Mouse (Mus musculus) embryo, embryonic 10.5 days (tissue): ENCODE data around the gene Lamtor1.
A peak's percentile ranks its signal among the peaks of the same experiment; 100 is the strongest.
"Not testable (repeated sequence)": the region's sequence is repeated elsewhere in the genome, so short reads cannot be mapped to it uniquely, and the experiment has no call there.

Experiments
- DNase-seq: peaks from one replicate; pipeline ENCODE4 v3.0.0-alpha.2; 2015; ENCODE audit warnings: low spot score

Gene Lamtor1

GRCm38 (mm10) chr7:101900331-101901097 is 5.2 kb upstream of the Lamtor1 start:
- no peak for DNase-seq

- DNase-seq = no peak
These were observed 3.7 kb upstream of the Lamtor1 start for GRCm38 (mm10) chr7:101901969-101902368.

- DNase-seq = no peak
These were observed 2.9 kb upstream of the Lamtor1 start for GRCm38 (mm10) chr7:101902846-101903245.

- no peak for DNase-seq
These were observed 580 bp downstream of the Lamtor1 start, which contains the start of gene Tomt for GRCm38 (mm10) chr7:101906287-101906681. Tomt (minus strand) TSS chr7:101906359.

DNA sequence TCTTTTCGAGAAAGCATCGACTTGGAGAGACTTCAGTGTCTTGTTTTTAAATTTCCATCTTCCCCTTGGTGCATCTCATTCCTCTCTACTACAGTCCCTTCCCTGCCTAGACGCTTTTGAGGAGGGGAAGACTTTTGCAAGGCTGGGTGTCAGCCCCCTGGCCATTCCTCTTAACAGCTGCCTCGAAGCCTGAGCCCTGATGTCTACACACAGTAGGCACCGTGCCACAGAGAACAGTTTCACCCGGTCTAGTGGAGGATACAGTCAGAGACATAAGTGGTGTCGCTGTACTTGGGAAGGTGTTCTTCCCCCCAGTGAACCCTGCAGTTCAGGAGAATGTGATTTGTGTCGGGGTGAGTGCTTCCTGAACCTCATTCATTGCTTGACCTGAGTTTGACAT is 992 bp downstream of the Lamtor1 start:
- no peak for DNase-seq

- DNase-seq = no peak
These were observed 2.7 kb downstream of the Lamtor1 start for GRCm38 (mm10) chr7:101908367-101908766.

DNA sequence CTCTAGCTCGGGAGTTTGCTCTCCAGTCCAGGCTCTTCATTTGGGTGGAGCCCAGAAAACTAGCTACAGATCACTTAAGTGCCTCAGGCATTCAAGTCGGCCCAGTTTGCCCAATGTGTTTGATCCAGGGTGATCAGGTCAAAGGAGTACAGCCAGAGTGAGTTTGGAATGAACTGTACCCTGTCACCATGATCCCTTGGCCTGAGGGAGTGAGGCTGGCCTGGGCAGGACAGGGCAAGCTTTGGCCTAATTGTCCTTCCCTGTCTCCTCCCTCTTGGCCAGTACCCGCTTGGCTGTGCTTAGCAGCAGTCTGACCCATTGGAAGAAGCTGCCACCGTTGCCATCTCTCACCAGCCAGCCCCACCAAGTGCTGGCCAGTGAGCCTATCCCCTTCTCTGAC is 4.4 kb downstream of the Lamtor1 start:
- DNase-seq = no peak

DNA sequence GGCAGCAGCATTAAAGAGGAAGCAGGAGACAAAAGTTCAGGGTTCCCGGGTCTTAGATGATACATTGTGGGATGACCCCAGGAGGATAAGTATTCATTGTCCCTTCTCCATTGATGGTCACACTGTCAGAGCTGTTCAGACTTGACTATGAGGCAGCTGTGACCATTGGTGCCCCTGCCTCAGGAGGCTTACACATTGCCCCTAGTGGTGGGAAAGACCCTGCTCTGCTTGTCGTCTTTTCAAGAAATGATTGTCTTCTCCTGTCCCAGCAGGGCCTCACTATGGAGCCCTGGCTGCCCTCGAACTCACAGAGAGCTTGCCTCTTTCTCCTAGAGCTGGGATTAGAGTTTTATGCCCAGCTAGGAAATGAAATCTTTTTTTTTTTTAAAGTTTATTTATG is 6.3 kb downstream of the Lamtor1 start:
- peak; percentile 27 for DNase-seq

- peak; percentile 86 for DNase-seq
These were observed 12.4 kb downstream of the Lamtor1 start for GRCm38 (mm10) chr7:101918071-101918470.

GRCm38 (mm10) chr7:101925892-101926291 is 20.2 kb downstream of the Lamtor1 start:
- not testable (repeated sequence) for DNase-seq

DNA sequence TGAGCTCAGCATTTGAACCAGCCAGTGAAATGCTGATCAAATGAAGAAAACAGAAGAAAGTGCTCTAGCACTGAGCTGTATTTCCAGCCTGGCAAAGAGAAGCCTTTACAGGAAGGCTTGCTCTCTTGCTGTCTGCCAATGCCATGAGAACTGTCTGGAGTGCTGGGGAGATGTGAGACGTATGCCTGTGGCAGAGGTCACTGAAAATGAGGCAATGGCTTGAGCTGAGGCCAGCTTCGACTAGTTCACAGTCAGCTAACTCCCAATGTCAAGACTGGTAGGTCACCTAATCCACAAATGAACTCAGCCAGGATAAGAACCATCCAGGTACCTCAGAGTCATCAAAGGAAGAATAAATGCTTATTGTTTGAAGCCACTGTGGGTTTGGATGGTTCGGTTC is 22.4 kb downstream of the Lamtor1 start:
- DNase-seq = no peak

DNA sequence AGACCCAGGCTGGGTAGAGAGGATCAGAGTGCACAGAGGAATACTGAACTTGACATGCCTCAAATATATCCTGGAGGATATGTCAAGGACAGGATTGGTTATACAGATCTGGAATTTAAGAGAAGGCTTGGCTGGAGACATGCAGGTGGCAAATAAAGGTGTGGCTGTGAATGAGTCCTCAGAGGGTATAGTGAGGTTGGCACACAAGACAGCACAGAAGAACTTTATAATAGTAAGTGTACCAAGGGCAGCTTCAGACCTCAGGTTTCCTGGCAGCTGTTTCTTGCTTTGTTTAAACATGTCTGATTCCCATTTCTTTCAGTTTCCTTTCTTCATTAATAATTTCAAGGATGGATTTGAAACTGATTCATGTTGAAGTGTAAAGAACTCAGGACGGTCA is 26.8 kb downstream of the Lamtor1 start:
- no peak for DNase-seq

DNA sequence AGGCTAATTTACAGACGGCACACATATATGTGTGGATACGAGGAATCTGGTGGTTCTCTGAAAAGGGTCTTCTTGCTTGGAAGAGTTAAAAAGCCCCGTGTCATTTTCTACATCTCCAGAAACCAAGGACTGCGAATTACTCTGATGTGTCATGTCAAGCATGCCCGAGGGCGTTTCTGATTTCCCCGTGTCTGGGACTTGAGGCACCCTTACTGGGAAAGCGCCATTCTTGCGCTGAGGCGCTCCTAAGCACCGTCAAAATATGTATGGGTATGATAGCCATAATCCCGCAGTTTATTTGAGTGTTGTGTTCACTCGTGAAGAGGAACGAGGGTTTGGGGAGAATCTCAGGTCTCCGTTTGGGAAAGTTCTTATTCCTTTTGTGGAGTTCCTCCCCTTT is 27.6 kb downstream of the Lamtor1 start:
- DNase-seq = peak; percentile 61

GRCm38 (mm10) chr7:101933751-101934240 is 28.1 kb downstream of the Lamtor1 start, which contains the start of the genes Lrrc51 and Numa1:
Lrrc51 (minus strand) TSS chr7:101933895.
Numa1 (plus strand) TSS chr7:101934111.
- DNase-seq = peak; percentile 99

GRCm38 (mm10) chr7:101935957-101936356 is 30.3 kb downstream of the Lamtor1 start:
- DNase-seq = no peak

DNA sequence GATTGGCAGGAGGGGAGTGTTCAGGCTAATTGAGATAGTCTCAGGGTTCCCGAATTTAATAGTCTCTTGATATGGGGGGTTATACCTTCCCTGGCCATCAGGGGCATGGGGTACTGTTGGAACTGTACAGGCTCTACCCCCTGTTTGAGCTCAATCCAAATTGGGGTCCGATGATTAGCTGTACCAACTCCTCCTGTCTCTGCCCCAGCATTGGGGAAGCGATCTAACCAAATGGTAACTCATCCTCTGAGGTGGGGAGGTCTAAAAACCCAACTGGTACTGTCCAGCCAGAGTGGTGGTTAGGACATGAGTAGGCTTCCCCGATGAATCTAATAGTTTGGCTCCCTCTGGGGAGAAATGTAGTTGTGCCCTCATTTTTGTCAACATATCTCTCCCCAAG is 31.3 kb downstream of the Lamtor1 start:
- DNase-seq = no peak

DNA sequence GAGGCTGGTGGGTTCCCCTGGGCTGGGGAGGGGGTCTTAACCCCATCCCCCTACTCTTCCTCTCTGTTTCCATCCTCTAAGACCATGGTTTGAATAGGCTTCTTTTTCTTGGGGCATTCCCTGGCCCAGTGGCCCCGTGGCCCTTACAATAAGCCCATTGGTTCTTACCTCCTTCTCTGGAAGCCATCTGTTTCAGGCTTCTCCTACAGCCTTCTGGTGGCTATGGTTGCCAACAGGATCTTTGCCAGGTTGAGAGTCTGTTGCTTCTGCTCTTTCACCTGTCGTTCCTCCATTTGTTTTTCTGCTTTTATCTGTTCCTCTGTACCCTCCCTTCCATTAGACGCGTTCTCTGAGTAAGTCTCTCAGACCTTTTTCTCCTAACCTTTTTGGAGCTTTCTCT is 31.9 kb downstream of the Lamtor1 start:
- DNase-seq = no peak

DNA sequence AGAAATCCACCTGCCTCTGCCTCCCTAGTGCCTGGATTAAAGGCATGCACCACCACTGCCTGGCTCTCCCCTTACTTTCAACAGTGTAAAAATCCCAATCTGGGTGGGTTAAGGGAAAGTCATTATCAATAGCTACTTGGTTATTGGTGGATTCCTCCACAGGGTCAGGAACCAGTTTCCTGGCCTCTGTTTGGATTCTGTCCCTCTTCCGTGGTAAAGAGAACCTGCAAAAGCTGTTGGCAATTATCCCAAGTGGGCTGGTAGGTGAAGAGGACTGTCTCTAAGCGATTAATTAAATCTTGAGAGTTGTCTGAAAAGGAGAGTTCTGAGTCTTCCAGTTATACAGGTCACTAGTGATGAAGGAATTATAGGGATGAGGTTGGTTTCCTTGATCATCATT is 32.6 kb downstream of the Lamtor1 start:
- DNase-seq = no peak

DNA sequence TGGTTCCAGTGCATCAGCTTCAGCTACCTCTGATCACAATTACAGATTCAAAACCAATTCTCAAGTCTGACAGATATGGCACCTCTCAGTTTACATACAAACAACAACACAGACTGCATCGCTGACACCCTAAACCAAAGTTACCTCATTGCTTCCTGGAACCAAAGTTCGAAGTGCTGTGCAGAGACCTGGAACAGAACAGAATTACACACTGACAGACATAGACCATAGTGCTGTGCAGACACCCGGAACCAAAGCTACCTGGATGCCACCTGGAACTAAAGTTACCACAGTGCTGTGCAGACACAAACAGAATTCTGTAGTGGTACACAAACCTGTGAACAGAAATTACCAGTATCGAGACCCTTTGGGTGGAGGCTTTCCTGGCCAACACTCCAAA is 34.1 kb downstream of the Lamtor1 start:
- no peak for DNase-seq

- DNase-seq = not testable (repeated sequence)
These were observed 43.3 kb downstream of the Lamtor1 start for GRCm38 (mm10) chr7:101949008-101949407.

DNA sequence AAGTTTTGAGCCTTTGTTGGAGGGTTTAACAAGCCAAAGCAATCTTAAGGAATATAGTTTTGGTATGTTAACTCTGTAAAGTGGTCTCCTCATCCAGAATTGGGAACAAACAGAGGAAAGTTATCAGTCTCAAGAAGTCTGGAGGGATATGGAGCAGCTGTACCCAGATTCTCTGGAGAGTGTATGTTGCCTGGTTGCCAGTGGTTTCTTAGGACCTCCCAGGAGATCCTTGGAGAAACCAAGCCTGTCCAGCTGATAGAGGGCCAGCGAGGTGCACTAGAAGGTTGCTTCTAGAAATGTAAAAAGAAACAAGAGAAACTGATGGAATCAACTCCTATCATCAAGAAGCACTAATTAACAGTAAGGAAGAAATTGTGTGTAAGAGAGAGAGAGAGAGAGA is 45.9 kb downstream of the Lamtor1 start:
- no peak for DNase-seq

DNA sequence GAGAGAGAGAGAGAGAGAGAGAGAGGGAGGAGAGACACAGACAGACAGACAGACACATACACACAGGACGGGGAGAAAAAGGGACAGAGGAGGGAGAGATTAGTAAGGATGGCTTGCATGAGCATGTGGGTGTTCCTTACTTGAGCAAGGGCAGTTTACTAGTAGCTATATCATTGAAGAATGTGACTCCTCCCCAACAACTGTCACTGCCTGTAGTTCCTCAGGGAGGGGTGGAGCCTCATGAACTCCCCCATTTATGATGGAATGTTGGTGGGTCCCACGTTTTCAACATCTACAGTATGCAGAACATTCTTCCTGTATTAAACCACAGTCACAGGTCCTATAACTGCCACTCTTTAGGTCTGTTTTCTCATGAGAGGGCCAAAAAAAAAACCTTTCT is 46.4 kb downstream of the Lamtor1 start:
- no peak for DNase-seq

- no peak for DNase-seq
These were observed 48.5 kb downstream of the Lamtor1 start for GRCm38 (mm10) chr7:101954163-101954562.

DNA sequence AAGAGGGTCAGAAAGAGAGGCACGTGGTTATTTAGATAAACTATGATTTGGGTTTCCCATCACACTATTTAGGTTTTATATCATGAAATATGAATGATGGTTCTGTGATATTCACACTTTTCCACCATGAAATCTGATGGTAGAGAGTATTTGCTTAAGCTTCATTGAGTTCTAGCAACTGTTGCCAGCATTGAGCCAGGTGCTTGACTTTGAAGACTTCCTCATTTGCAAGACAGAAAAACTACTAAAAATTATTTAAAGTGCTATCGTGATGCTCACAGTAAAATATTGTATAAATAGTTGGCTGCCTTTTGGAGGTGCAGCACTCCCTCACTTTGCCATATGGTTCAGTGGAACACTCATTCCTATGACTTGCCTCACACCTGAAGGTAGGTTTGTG is 49.6 kb downstream of the Lamtor1 start:
- DNase-seq = no peak
